Mouse (Mus musculus) liver, embryonic 14.5 days (tissue): Measurements from ENCODE around the gene Srrm1. TPM values are rescaled to one million over a fixed set of nuclear protein-coding genes. Genes with fewer than 3 reads are reported as not detected.

Source experiments
- ATAC-seq: fragments of 200-750 bp; cut with Nextera tagmentation; 2 replicates; pipeline ENCODE4 v1.8.0; 2017; ENCODE audit warnings: moderate number of reproducible peaks, mild to moderate bottlenecking, moderate library complexity; ENCODE audit not compliant: insufficient read depth
- DNase-seq, 3 experiments: peaks; one replicate each; pipeline ENCODE4 v3.0.0-alpha.2; 2012 to 2013; ENCODE audit warnings: low read depth in 3 of 3, low spot score in 3 of 3
- H3K27ac ChIP-seq: fragments of 300-500 bp; sonication (generic); 2 replicates; pipeline ENCODE4 v1.5.1; 2014; ENCODE audit warnings: moderate library complexity, mild to moderate bottlenecking, control low read depth, inconsistent platforms
- H3K27me3 ChIP-seq: fragments of 300-500 bp; sonication (generic); 2 replicates; pipeline ENCODE4 v1.6.1; 2014; ENCODE audit warnings: mild to moderate bottlenecking, low read length, moderate library complexity; ENCODE audit not compliant: control insufficient read depth, insufficient read depth
- H3K36me3 ChIP-seq: fragments of 300-500 bp; sonication (generic); replicated peaks from 2 replicates; pipeline ENCODE4 v1.6.1; 2014; ENCODE audit warnings: low read depth; ENCODE audit not compliant: control insufficient read depth, insufficient read depth
- H3K4me1 ChIP-seq, 2 experiments: fragments of 200-500 bp in 1 of 2; fragments of 300-500 bp in 1 of 2; sonication (generic) in 1 of 2; replicated peaks; 2 replicates each; pipeline ENCODE4 v1.6.1; 2012 to 2014; ENCODE audit warnings: antibody characterized with exemption in 1 of 2, inconsistent platforms in 1 of 2, low read length in 1 of 2; ENCODE audit not compliant: control insufficient read depth in 2 of 2, insufficient read depth in 2 of 2
- H3K4me2 ChIP-seq: fragments of 300-500 bp; sonication (generic); 2 replicates; pipeline ENCODE4 v1.6.1; 2014; ENCODE audit warnings: low read depth, mild to moderate bottlenecking, control low read depth, moderate library complexity
- H3K4me3 ChIP-seq, 2 experiments: fragments of 200-500 bp in 1 of 2; fragments of 300-500 bp in 1 of 2; sonication (generic) in 1 of 2; 2 replicates each; pipeline ENCODE4 v1.5.1; 2012 to 2014; ENCODE audit warnings: low read depth in 2 of 2, low read length in 2 of 2, mild to moderate bottlenecking in 2 of 2, control low read depth in 1 of 2, inconsistent platforms in 1 of 2, moderate library complexity in 1 of 2; ENCODE audit not compliant: insufficient read depth in 1 of 2
- H3K9ac ChIP-seq: fragments of 300-500 bp; sonication (generic); replicated peaks from 2 replicates; pipeline ENCODE4 v1.6.1; 2014; ENCODE audit warnings: mild to moderate bottlenecking, control low read depth, moderate library complexity
- H3K9me3 ChIP-seq: fragments of 300-500 bp; sonication (generic); 2 replicates; pipeline ENCODE4 v1.6.1; 2016; ENCODE audit warnings: low read length, mixed read lengths; ENCODE audit not compliant: control insufficient read depth
- CTCF ChIP-seq: IDR thresholded peaks from 2 replicates; pipeline ENCODE4 v1.5.1; 2016; ENCODE audit warnings: antibody characterized with exemption, low read depth, control low read depth
- EP300 ChIP-seq: IDR thresholded peaks from 2 replicates; pipeline ENCODE4 v1.6.1; 2016; ENCODE audit warnings: antibody characterized with exemption, low read depth
- WGBS: fragments of 180-500 bp; shearing (Covaris S2); extraction: QIAGEN DNeasy Blood & Tissue Kit; methylation state at CpG from one replicate; pipeline ENCODE4 v1.1.7; 2014; ENCODE audit not compliant: insufficient replicate concordance; 5-methylcytosine and 5-hydroxymethylcytosine counted together
- polyA plus RNA-seq, 2 experiments: library from polyadenylated mRNA; depleted of rRNA in 1 of 2; stranded (reverse) in 1 of 2; unstranded in 1 of 2; fragments of >200 nt; fragmentation: Nextera tagmentation in 1 of 2; extraction: Ambion mirVana in 1 of 2; gene quantifications; 2 replicates each; pipeline versions ENCODE4 v1.2.1 to v1.2.3; 2012 to 2014

Srrm1 gene
- polyA plus RNA-seq, 2 experiments = 43.6 to 94.8 TPM

GRCm38 (mm10) chr4:135373299-135373698 lies 20.2 kb upstream of the Srrm1 start:
- Histone ChIP-seq H3K27ac (no peak overlapping the region), H3K27me3 (no peaks in the 10 kb centered on the region), H3K4me3 (no peak overlapping the region), H3K9me3 (peaks cover 2% of the 10 kb centered on the region; the same call in 1 of the 2 replicates), H3K4me1 (no peaks in the 10 kb centered on the region), H3K4me2 (no peak overlapping the region), H3K36me3 (no peaks in the 10 kb centered on the region), H3K9ac (no peak overlapping the region)
- WGBS = 73% methylated on average over 5 of the region's 5 CpGs
- TF ChIP-seq EP300 (no peak), CTCF (peak; percentile 55)
- ATAC-seq (no peak), DNase-seq (no peak)

DNA sequence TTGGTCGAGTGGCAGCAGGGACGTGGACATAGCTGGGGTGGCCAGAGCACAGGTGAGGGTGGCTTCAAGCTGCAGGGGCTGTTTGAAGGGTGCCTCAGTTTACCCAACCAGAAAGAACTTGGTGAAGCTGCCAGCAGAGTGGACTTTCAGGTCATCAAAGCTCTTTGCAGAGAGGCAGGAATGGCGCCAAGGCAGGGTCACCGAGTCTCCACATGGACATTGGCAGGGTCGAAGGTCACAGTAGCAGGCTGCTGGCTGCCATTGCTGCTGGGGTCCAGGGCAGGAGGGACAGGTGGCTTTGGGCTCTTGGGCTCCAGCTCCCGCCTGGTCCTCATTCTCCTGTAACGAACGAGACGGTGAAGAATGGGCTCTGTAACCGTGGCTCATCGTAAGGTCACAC lies 17.3 kb upstream of the Srrm1 start:
- Histone ChIP-seq H3K27me3 (no peaks in the 10 kb centered on the region), H3K4me3 (no peak overlapping the region), H3K4me1 (no peaks in the 10 kb centered on the region), H3K9ac (no peak overlapping the region), H3K9me3 (peaks cover under 1% of the 10 kb centered on the region; the same call in 1 of the 2 replicates), H3K4me2 (no peak overlapping the region), H3K36me3 (no peaks in the 10 kb centered on the region), H3K27ac (no peak overlapping the region)
- 67% methylated on average over 11 of the region's 11 CpGs for WGBS
- no peak for DNase-seq
- no peak for TF ChIP-seq EP300
- TF ChIP-seq CTCF = no peak
- no peak for ATAC-seq

DNA sequence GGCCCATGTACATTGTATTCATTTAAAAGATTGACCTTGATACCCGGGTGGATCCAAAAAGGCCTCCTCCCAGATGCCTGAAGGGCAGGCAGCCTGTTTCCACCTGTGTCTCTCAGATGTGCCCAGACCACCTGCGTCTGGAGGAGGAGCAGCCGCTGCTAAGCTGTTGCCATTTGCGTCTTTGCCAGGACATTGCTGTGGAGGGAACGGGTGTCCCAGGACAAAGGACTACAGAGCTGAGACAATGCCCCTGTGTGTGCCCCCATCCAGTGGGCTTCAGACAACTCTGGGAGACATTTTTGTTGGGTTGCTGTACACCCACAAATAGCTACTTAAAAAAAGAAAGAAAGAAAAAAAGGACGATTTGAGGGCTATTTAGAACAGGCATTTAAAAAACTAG lies 9.7 kb upstream of the Srrm1 start:
- no peak overlapping the region for H3K4me3 ChIP-seq
- ATAC-seq = no peak
- TF ChIP-seq CTCF (no peak), EP300 (no peak)
- 52% methylated on average over 6 of the region's 6 CpGs for WGBS
- no peaks in the 10 kb centered on the region for H3K4me1 ChIP-seq
- H3K27ac ChIP-seq = no peak overlapping the region
- no peak overlapping the region for H3K4me2 ChIP-seq
- H3K9ac ChIP-seq = no peak overlapping the region
- H3K27me3 ChIP-seq = no peaks in the 10 kb centered on the region
- H3K9me3 ChIP-seq = no peaks in the 10 kb centered on the region
- no peak for DNase-seq
- no peaks in the 10 kb centered on the region for H3K36me3 ChIP-seq

- no peak overlapping the region for H3K27ac ChIP-seq
- no peak for TF ChIP-seq CTCF
- TF ChIP-seq EP300 = no peak
- H3K9me3 ChIP-seq = no peaks in the 10 kb centered on the region
- ATAC-seq (no peak), DNase-seq (no peak)
- no peaks in the 10 kb centered on the region for H3K4me1 ChIP-seq
- no peaks in the 10 kb centered on the region for H3K27me3 ChIP-seq
- H3K36me3 ChIP-seq = no peaks in the 10 kb centered on the region
- no peak overlapping the region for H3K4me2 ChIP-seq
- H3K9ac ChIP-seq = no peak overlapping the region
- 83% methylated on average over 12 of the region's 12 CpGs for WGBS
- H3K4me3 ChIP-seq = no peak overlapping the region
These were observed 8.6 kb upstream of the Srrm1 start for GRCm38 (mm10) chr4:135361722-135362121.

DNA sequence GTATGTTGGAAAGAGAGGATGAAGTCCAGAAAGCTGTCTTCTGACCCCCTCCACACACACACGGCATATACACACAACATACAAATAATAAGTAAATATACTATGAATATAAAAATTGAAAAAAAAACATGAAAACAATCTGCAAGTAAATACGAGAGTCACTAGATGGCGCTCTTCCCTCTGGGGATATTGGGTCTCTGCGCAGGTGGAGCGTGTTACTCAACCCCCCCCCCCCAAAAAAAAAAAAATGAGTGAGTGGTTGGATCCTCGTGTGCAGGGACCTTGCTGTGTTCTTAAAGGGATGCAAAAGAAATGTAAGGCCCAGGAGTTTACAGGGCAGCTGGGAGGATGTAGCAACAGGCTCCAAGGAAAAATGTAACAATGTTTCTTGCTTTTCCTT lies 5.6 kb upstream of the Srrm1 start:
- no peaks in the 10 kb centered on the region for H3K36me3 ChIP-seq
- no peak overlapping the region for H3K9ac ChIP-seq
- no peak overlapping the region for H3K27ac ChIP-seq
- no peaks in the 10 kb centered on the region for H3K9me3 ChIP-seq
- no peak overlapping the region for H3K4me3 ChIP-seq
- DNase-seq (peak in 1 of 3 experiments; percentile 57), ATAC-seq (no peak)
- TF ChIP-seq EP300 = no peak
- peak; percentile 64 for TF ChIP-seq CTCF
- H3K4me1 ChIP-seq = peaks cover 11 to 13% of the 10 kb centered on the region in 2 experiments
- 2% methylated on average over 6 of the region's 6 CpGs for WGBS
- no peak overlapping the region for H3K4me2 ChIP-seq
- H3K27me3 ChIP-seq = no peaks in the 10 kb centered on the region
